Mouse (Mus musculus) layer of hippocampus, adult 9-10 months (tissue): Measurements from ENCODE around the gene Pcdh15.
A peak's percentile ranks its signal among the peaks of the same experiment; 100 is the strongest.

Source experiments
- DNase-seq: peaks from one replicate; pipeline ENCODE4 v3.0.0; 2022; ENCODE audit warnings: low spot score

The Pcdh15 gene

GRCm38 (mm10) chr10:74305439-74306158 is 1206.5 kb downstream of the Pcdh15 start:
- no peak for DNase-seq

GRCm38 (mm10) chr10:74307035-74307434 is 1207.9 kb downstream of the Pcdh15 start:
- DNase-seq, result no peak

DNA sequence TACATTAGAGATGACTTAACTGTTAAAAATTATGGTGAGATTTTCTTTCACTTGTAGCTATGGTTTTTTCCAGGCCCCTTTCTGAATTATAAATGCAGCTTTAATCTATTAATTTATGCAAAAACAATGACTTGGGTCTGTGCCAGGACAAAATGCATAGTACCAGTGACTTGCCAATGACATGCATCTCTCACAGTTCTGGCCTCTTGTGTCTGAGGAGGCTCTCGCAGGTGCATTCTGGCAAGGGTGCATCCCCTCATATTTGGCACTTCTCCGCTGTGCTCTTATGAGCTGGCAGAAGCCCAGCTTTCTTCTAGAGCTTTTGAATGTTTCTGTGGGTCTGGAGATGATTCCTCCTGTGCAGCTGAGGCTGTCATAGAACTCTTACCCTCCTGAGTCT is 1216.9 kb downstream of the Pcdh15 start:
- DNase-seq, result no peak

DNA sequence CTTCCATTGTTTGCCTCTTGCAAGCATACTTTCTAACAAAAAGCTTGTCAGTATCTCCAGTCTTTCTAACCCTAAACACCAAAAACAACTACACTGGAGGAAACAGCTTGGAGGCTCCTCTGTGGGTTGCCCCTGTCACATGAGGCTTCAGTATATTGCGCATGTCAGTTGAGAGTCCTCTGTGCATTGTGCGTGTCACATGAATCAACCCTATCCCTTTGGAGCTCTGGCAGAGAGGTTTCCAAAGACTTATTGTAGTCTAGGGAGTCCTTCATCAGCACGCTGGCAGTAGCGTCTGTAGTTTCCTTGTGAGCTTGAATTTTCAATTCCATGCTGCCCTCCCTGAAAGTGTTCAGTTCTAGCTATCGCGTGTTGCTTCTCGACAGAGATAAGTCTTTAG is 1236.3 kb downstream of the Pcdh15 start:
- DNase-seq, result no peak

- DNase-seq, result no peak
These were observed 1240.4 kb downstream of the Pcdh15 start for GRCm38 (mm10) chr10:74339247-74340160.

- DNase-seq, result no peak
These were observed 1260.4 kb downstream of the Pcdh15 start for GRCm38 (mm10) chr10:74359526-74359925.

- DNase-seq, result no peak
These were observed 1279.6 kb downstream of the Pcdh15 start for GRCm38 (mm10) chr10:74378697-74379096.

- DNase-seq, result no peak
These were observed 1280.4 kb downstream of the Pcdh15 start for GRCm38 (mm10) chr10:74379276-74380134.

- no peak for DNase-seq
These were observed 1288.7 kb downstream of the Pcdh15 start for GRCm38 (mm10) chr10:74387538-74388499.

- no peak for DNase-seq
These were observed 1304.0 kb downstream of the Pcdh15 start for GRCm38 (mm10) chr10:74403111-74403510.

DNA sequence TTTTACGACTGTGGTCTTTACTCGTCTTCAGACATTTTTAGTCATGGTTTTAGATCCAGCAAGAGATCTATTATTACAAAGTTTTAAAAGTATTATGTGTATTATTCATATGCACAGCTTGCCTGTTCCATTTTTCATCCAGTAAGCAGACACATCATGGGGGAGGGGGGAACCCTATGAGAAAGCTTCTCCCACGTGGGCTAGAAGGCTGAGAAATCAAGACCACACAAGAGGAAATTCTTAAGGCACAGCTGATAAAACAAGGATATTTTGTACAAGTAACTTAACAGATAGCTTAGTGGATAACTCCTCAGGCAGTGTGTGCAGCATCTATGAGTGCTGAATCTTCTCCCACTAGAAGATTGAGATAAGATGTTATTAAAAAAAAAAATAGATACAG is 1314.9 kb downstream of the Pcdh15 start:
- no peak for DNase-seq

GRCm38 (mm10) chr10:74414945-74415344 is 1315.8 kb downstream of the Pcdh15 start:
- no peak for DNase-seq

GRCm38 (mm10) chr10:74415359-74415758 is 1316.2 kb downstream of the Pcdh15 start:
- no peak for DNase-seq

GRCm38 (mm10) chr10:74415949-74416348 is 1316.8 kb downstream of the Pcdh15 start:
- no peak for DNase-seq

- DNase-seq, result no peak
These were observed 1350.9 kb downstream of the Pcdh15 start for GRCm38 (mm10) chr10:74450069-74450468.

DNA sequence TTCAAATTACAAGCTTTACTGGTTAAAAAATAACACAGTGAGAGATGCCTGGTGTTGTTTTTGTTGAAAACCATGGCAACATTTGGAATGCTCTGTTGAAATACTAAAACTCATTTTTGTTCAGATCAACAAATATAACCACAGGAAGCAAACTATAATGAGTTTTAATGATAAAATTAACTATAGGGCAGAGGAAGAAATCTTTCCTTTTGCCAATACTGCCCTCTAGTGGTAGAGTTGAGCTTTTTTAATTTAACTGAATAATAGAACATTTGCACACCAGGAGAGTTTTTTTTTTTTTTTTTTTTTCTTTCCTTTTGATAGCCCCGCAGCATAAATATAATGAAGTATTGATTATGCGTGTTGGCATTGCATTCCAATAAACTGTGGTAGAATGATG is 1364.8 kb downstream of the Pcdh15 start:
- DNase-seq, result peak; percentile 18

- no peak for DNase-seq
These were observed 1381.6 kb downstream of the Pcdh15 start for GRCm38 (mm10) chr10:74480779-74481178.

- no peak for DNase-seq
These were observed 1413.2 kb downstream of the Pcdh15 start for GRCm38 (mm10) chr10:74512315-74512714.

- DNase-seq, result no peak
These were observed 1414.6 kb downstream of the Pcdh15 start for GRCm38 (mm10) chr10:74513743-74514142.

DNA sequence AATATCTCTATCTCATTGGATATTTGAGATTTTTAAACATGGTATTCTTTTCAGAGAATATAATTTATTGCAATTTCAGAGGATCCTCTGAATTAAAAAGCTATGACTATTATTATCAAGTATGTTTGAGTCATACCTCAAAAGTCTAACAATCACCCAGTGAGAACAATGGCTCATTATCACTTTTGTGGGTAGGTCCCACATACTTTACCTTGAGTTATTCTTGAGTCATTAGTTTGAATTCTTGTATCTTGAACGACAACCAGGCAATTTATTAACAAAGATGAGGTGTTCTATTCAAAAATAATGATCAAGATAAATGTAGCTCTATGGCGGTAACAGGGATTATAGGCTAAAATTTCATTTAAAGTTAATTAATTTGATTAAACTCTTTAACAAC is 1439.2 kb downstream of the Pcdh15 start:
- no peak for DNase-seq

- DNase-seq, result no peak
These were observed 1456.2 kb downstream of the Pcdh15 start for GRCm38 (mm10) chr10:74555326-74555725.
